ENCODE assay signal across 20 mouse cellular contexts in genomic region chr13:103470141-103470540, GRCm38 (mm10).
DNase-seq lines count a peak whose midpoint lies in the region; ATAC-seq lines count a peak whose summit lies in the region.
"Had no signal": no experiment of that assay in that cellular context is flagged by ENCODE, and none has a peak within 500 bp of the region (broad histone marks: within the 10 kb centered on the region; RNA-seq: fewer than 3 reads in every experiment).

No protein-coding gene starts in this region.

- 84% methylated on average over 6 of the region's 6 CpGs for WGBS in heart, embryonic 12.5 days
- 40% methylated on average over 6 of the region's 6 CpGs for WGBS in limb, embryonic 11.5 days
- WGBS in limb, embryonic 10.5 days, result 57% methylated on average over 6 of the region's 6 CpGs
- WGBS in embryonic facial prominence, embryonic 11.5 days, result 46% methylated on average over 6 of the region's 6 CpGs

- no peaks in the 10 kb centered on the region for H3K27me3 ChIP-seq in heart, embryonic 12.5 days (replicated peaks)
- no peaks in the 10 kb centered on the region for H3K27me3 ChIP-seq in limb, embryonic 11.5 days (ENCODE audit: control insufficient read depth, insufficient read depth, low read length)
- H3K27me3 ChIP-seq in limb, embryonic 10.5 days (ENCODE audit: low read depth, poor library complexity, severe bottlenecking), result 0 out of 2 replicates have a peak, but pooled peaks cover 2% of the 10 kb centered on the region
- no peaks in the 10 kb centered on the region for H3K27me3 ChIP-seq in embryonic facial prominence, embryonic 11.5 days (ENCODE audit: control insufficient read depth, insufficient read depth, low read length)
- H3K27me3 ChIP-seq: embryonic facial prominence, embryonic 13.5 days; forebrain, embryonic 13.5 days; hindbrain, embryonic 12.5 days; intestine, embryonic 15.5 days had no signal

- no peak overlapping the region for H3K9ac ChIP-seq in heart, embryonic 12.5 days
- no peak overlapping the region for H3K9ac ChIP-seq in limb, embryonic 11.5 days (ENCODE audit: low read length)
- no peak overlapping the region for H3K9ac ChIP-seq in embryonic facial prominence, embryonic 11.5 days (replicated peaks; ENCODE audit: low read length)
- H3K9ac ChIP-seq: embryonic facial prominence, embryonic 13.5 days; forebrain, embryonic 13.5 days; forebrain, postnatal 0 days; hindbrain, embryonic 12.5 days; intestine, embryonic 15.5 days had no signal

- H3K27ac ChIP-seq in heart, embryonic 12.5 days (ENCODE audit: poor library complexity, severe bottlenecking), result no peak overlapping the region
- H3K27ac ChIP-seq in limb, embryonic 11.5 days (replicated peaks; ENCODE audit: low read depth, low read length), result no peak overlapping the region
- H3K27ac ChIP-seq in limb, embryonic 10.5 days, result no peak overlapping the region
- H3K27ac ChIP-seq in embryonic facial prominence, embryonic 11.5 days (replicated peaks; ENCODE audit: low read depth, low read length), result no peak overlapping the region
- H3K27ac ChIP-seq: embryonic facial prominence, embryonic 13.5 days; forebrain, embryonic 13.5 days; gastrocnemius, adult 2 months; hindbrain, embryonic 12.5 days; intestine, embryonic 15.5 days had no signal

- H3K9me3 ChIP-seq in heart, embryonic 12.5 days (replicated peaks), result no peaks in the 10 kb centered on the region
- H3K9me3 ChIP-seq in limb, embryonic 11.5 days (ENCODE audit: control insufficient read depth, low read length), result no peaks in the 10 kb centered on the region
- no peaks in the 10 kb centered on the region for H3K9me3 ChIP-seq in limb, embryonic 10.5 days (replicated peaks)
- H3K9me3 ChIP-seq in embryonic facial prominence, embryonic 11.5 days (replicated peaks; ENCODE audit: control insufficient read depth, low read length), result no peaks in the 10 kb centered on the region
- H3K9me3 ChIP-seq: embryonic facial prominence, embryonic 13.5 days; forebrain, embryonic 13.5 days; hindbrain, embryonic 12.5 days; intestine, embryonic 15.5 days had no signal

- no peak for ATAC-seq in heart, embryonic 12.5 days (ENCODE audit: insufficient number of reproducible peaks, low FRiP score)
- no peak for ATAC-seq in limb, embryonic 11.5 days (ENCODE audit: insufficient number of reproducible peaks, low FRiP score, low TSS enrichment, low read depth)
- ATAC-seq in embryonic facial prominence, embryonic 11.5 days (replicated peaks; ENCODE audit: insufficient number of reproducible peaks, low FRiP score, low TSS enrichment, low read depth), result no peak
- ATAC-seq: forebrain, embryonic 13.5 days; forebrain, postnatal 0 days; intestine, embryonic 15.5 days had no signal

- no peaks in the 10 kb centered on the region for H3K4me1 ChIP-seq in heart, embryonic 12.5 days (replicated peaks)
- H3K4me1 ChIP-seq in limb, embryonic 11.5 days (ENCODE audit: control insufficient read depth, insufficient read depth, low read length), result no peaks in the 10 kb centered on the region
- H3K4me1 ChIP-seq in limb, embryonic 10.5 days, result peaks cover 9% of the 10 kb centered on the region
- no peaks in the 10 kb centered on the region for H3K4me1 ChIP-seq in embryonic facial prominence, embryonic 11.5 days (ENCODE audit: control insufficient read depth, insufficient read depth, low read length)
- H3K4me1 ChIP-seq: forebrain, embryonic 13.5 days; hindbrain, embryonic 12.5 days; intestine, embryonic 15.5 days had no signal

- peak; percentile 70 for DNase-seq in heart, adult 11 months
- peak; percentile 45 for DNase-seq in limb, embryonic 11.5 days (ENCODE audit: low spot score)
- no peak for DNase-seq in limb, embryonic 10.5 days (ENCODE audit: low spot score)
- peak; percentile 62 for DNase-seq in embryonic facial prominence, embryonic 11.5 days (ENCODE audit: low spot score)
- peak; percentile 45 for DNase-seq in mesoderm, embryonic 11.5 days (ENCODE audit: low read depth, low spot score)
- no peak for DNase-seq in T-cell, adult 2 months (ENCODE audit: low spot score)
- DNase-seq: adrenal gland, postnatal 10 days; cerebellum, adult 11 months; cerebellum, adult 8-10 months; cerebellum, postnatal 14 days; forebrain, postnatal 0 days; gastrocnemius, adult 2 months; gastrocnemius, postnatal 25 days; heart, postnatal 10 days; heart, postnatal 4 days had no signal

- H3K4me3 ChIP-seq in heart, embryonic 12.5 days, result no peak overlapping the region
- H3K4me3 ChIP-seq in limb, embryonic 11.5 days (ENCODE audit: low read depth, low read length), result no peak overlapping the region
- no peak overlapping the region for H3K4me3 ChIP-seq in limb, embryonic 10.5 days
- H3K4me3 ChIP-seq in embryonic facial prominence, embryonic 11.5 days (ENCODE audit: low read depth, low read length), result no peak overlapping the region
- H3K4me3 ChIP-seq: embryonic facial prominence, embryonic 13.5 days; forebrain, embryonic 13.5 days; gastrocnemius, adult 2 months; hindbrain, embryonic 12.5 days; intestine, embryonic 15.5 days had no signal

- H3K36me3 ChIP-seq in heart, embryonic 12.5 days, result no peaks in the 10 kb centered on the region
- no peaks in the 10 kb centered on the region for H3K36me3 ChIP-seq in limb, embryonic 11.5 days (ENCODE audit: control insufficient read depth, insufficient read depth, low read length)
- H3K36me3 ChIP-seq in limb, embryonic 10.5 days, result no peaks in the 10 kb centered on the region
- H3K36me3 ChIP-seq in embryonic facial prominence, embryonic 11.5 days (replicated peaks; ENCODE audit: control insufficient read depth, insufficient read depth, low read depth, low read length), result no peaks in the 10 kb centered on the region
- H3K36me3 ChIP-seq: embryonic facial prominence, embryonic 13.5 days; hindbrain, embryonic 12.5 days; intestine, embryonic 15.5 days had no signal

- H3K4me2 ChIP-seq in heart, embryonic 12.5 days, result no peak overlapping the region
- H3K4me2 ChIP-seq in limb, embryonic 11.5 days (ENCODE audit: low read depth, severe bottlenecking), result no peak overlapping the region
- no peak overlapping the region for H3K4me2 ChIP-seq in embryonic facial prominence, embryonic 11.5 days (ENCODE audit: low read depth, low read length)
- H3K4me2 ChIP-seq: embryonic facial prominence, embryonic 13.5 days; forebrain, embryonic 13.5 days; hindbrain, embryonic 12.5 days; intestine, embryonic 15.5 days had no signal

Comparison
In these comparisons a context has a peak if more than half of its experiments do, and no peak if none do; other contexts are left out.
1. DNase-seq: peak in heart, adult 11 months (single experiment), limb, embryonic 11.5 days (single experiment), embryonic facial prominence, embryonic 11.5 days (single experiment) and mesoderm, embryonic 11.5 days (single experiment); none in limb, embryonic 10.5 days (single experiment) and T-cell, adult 2 months (single experiment).